33 mouse cellular contexts compared by ENCODE assay signal in genomic region chr2:72545453-72545852, GRCm38 (mm10).
"Had no signal": no experiment of that assay in that cellular context is flagged by ENCODE, and none has a peak within 500 bp of the region (broad histone marks: within the 10 kb centered on the region; RNA-seq: fewer than 3 reads in every experiment).

No protein-coding gene starts in this region.

- H3K27me3 ChIP-seq: heart, embryonic 12.5 days; heart, embryonic 13.5 days; heart, embryonic 15.5 days had no signal

- H3K4me2 ChIP-seq: heart, embryonic 11.5 days; heart, embryonic 12.5 days; heart, embryonic 13.5 days; heart, embryonic 15.5 days; hindbrain, embryonic 12.5 days; hindbrain, embryonic 13.5 days; hindbrain, embryonic 14.5 days; hindbrain, embryonic 15.5 days; kidney, embryonic 15.5 days had no signal

- H3K4me3 ChIP-seq: heart, embryonic 10.5 days; heart, embryonic 12.5 days; heart, embryonic 13.5 days; heart, embryonic 15.5 days; hindbrain, embryonic 10.5 days; hindbrain, embryonic 12.5 days; hindbrain, embryonic 13.5 days; hindbrain, embryonic 15.5 days; kidney, embryonic 15.5 days; layer of hippocampus, adult 2 months; left cerebral cortex, adult 2 months had no signal

- H3K4me1 ChIP-seq: hindbrain, embryonic 12.5 days; hindbrain, embryonic 13.5 days; hindbrain, embryonic 15.5 days; kidney, embryonic 15.5 days had no signal

- H3K27ac ChIP-seq: heart, embryonic 10.5 days; hindbrain, embryonic 10.5 days; hindbrain, embryonic 12.5 days; hindbrain, embryonic 13.5 days; hindbrain, embryonic 14.5 days; hindbrain, embryonic 15.5 days; hindbrain, postnatal 0 days; kidney, embryonic 15.5 days; kidney, postnatal 0 days; layer of hippocampus, adult 2 months; left cerebral cortex, adult 2 months had no signal

- H3K9ac ChIP-seq: heart, embryonic 12.5 days; heart, embryonic 13.5 days; heart, embryonic 15.5 days; hindbrain, embryonic 12.5 days; hindbrain, embryonic 13.5 days; hindbrain, embryonic 14.5 days; hindbrain, embryonic 15.5 days; kidney, embryonic 15.5 days had no signal

- H3K36me3 ChIP-seq: heart, embryonic 10.5 days; heart, embryonic 12.5 days; heart, embryonic 13.5 days; heart, embryonic 15.5 days; hindbrain, embryonic 10.5 days; hindbrain, embryonic 12.5 days; hindbrain, embryonic 13.5 days; hindbrain, embryonic 15.5 days; kidney, embryonic 15.5 days had no signal

- ATAC-seq: hindbrain, embryonic 16.5 days; hindbrain, postnatal 0 days; inflammation-experienced regulatory T-cells, adult 6 months had no signal

- DNase-seq: heart, postnatal 10 days; heart, postnatal 14 days; heart, postnatal 36 days; heart, postnatal 4 days; kidney, adult 11 months; kidney, adult 18-20 months; kidney, adult 2 months; kidney, adult 8-10 months; kidney, adult 9 months; kidney, postnatal 10 days; kidney, postnatal 14 days; kidney, postnatal 25 days; kidney, postnatal 36 days; kidney, postnatal 4 days; layer of hippocampus, adult 9-11 months; layer of hippocampus, postnatal 36 days had no signal

- H3K9me3 ChIP-seq: heart, embryonic 10.5 days; heart, embryonic 12.5 days; heart, embryonic 13.5 days; heart, embryonic 15.5 days; hindbrain, embryonic 10.5 days; hindbrain, embryonic 12.5 days; hindbrain, embryonic 13.5 days; hindbrain, embryonic 15.5 days; kidney, embryonic 15.5 days had no signal
